Mouse (Mus musculus) stomach, postnatal 0 days (tissue): ENCODE results near the gene Gm44805.

ENCODE experiments used
- CTCF ChIP-seq: IDR thresholded peaks from 2 replicates; pipeline ENCODE4 v1.5.1; 2016; ENCODE audit warnings: antibody characterized with exemption, low read depth, mild to moderate bottlenecking, moderate library complexity
- EP300 ChIP-seq: optimal IDR thresholded peaks from 2 replicates; pipeline ENCODE3; 2016; ENCODE audit warnings: antibody characterized with exemption

DNA sequence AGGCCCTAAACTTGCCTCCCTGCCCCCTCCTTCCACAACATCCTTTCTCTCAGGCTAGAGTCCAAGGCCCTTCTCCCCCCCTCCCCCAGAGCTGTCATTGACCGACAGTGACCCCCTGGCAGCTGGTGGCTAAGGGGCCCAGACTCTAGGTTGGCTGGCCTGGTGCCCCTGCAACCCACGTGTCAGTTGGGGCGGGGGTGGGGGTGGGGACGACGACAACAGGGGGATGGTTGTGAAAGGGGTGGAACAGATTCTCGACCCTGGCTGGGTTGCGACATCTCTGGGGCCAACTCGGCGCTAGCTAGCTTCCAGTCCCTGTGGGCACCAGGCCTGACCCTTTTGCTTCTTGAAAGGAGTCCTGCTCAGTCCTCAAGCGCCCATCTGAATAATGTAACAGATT lies 12.2 kb upstream of the Gm44805 start:
- TF ChIP-seq CTCF, result no peak
- no peak for TF ChIP-seq EP300
